Mouse (Mus musculus): Measurements from ENCODE around the gene Cd82. TPM values are rescaled to one million over a fixed set of nuclear protein-coding genes. Genes with fewer than 3 reads are reported as not detected.

Cd82 gene
- total and polyA plus RNA-seq, 3 experiments = 177 to 294 (median 215) TPM

DNA sequence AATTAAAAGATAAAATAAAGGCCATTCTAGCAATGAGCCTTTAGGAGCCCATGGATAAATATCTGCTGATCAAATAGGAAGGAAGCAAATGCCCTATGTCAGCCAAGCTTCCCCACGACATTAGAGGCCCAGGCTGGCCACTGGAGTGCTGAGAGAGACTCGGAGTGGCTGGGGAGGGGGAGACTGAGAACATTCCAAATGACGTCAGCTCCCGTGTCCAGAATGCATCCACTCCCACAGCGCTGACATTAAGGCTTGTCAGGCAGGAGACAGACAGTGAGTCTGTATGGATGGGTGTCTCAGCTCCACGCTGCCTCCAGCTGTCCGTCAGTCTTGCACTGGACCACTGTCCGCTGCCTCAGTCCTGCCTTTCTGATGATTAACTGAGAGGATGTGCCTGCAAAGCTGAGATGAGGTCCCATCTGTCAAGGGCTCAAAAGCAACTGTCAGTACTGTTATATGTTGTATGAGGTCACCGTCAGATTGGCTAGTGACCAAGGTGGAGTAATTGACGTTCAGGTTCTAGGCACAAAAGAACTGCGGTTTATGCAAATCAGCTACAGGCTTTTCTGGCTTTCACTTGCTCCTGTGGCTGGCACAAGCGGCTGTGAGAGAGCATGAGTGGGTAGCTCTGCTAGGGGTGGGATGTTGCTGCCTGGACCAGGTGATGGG is 51.9 kb downstream of the Cd82 start:
- Histone ChIP-seq H3K9ac (ENCODE audit: insufficient read depth, low read depth) (no peak overlapping the region), H3K4me2 (ENCODE audit: insufficient read depth, low read depth, poor library complexity, severe bottlenecking) (0 out of 2 replicates have a peak overlapping the region, but pooled peaks have one; percentile 24), H3K9me3 (replicated peaks; ENCODE audit: low read length) (no peaks in the 10 kb centered on the region), H3K4me3 (replicated peaks in 1 of 3; ENCODE audit: low read depth in 2 of 3, low read length in 2 of 3, poor library complexity in 1 of 3) (peak overlapping the region in 1 of 3 experiments; percentile 6), H3K4me1 (ENCODE audit: control insufficient read depth in 1 of 2, insufficient read depth in 2 of 2) (peaks cover 22 to 46% of the 10 kb centered on the region in 2 experiments), H3K79me2 (replicated peaks; ENCODE audit: control insufficient read depth, extremely low read depth, insufficient read depth, poor library complexity, severe bottlenecking) (no peaks in the 10 kb centered on the region), H3K27ac (ENCODE audit: insufficient read depth, low read depth) (no peak overlapping the region), H3K27me3 (replicated peaks) (peaks cover 44% of the 10 kb centered on the region), H3K36me3 (replicated peaks in 1 of 2; ENCODE audit: control insufficient read depth in 1 of 2, insufficient read depth in 1 of 2, low read length in 1 of 2) (no peaks in the 10 kb centered on the region)
- TF ChIP-seq MAZ (IDR thresholded peaks at IDR 0.05; ENCODE audit: low read depth, low read length) (no peak), UBTF (IDR thresholded peaks at IDR 0.05; ENCODE audit: low read depth, low read length) (no peak), GABPA (IDR thresholded peaks at IDR 0.05; ENCODE audit: insufficient replicate concordance, low read depth, low read length) (no peak), EP300 (IDR thresholded peaks at IDR 0.05; ENCODE audit: low read length) (peak; percentile 71), MAX (IDR thresholded peaks at IDR 0.05; ENCODE audit: low read length) (no peak), ZC3H11A (IDR thresholded peaks at IDR 0.05; ENCODE audit: low read depth, low read length) (no peak), TBP (conservative IDR thresholded peaks at IDR 0.05; ENCODE audit: low read depth, low read length) (no peak), HCFC1 (IDR thresholded peaks at IDR 0.05; ENCODE audit: low read depth, low read length) (no peak), NRF1 (IDR thresholded peaks at IDR 0.05; ENCODE audit: low read depth, low read length) (no peak), ELF1 (IDR thresholded peaks at IDR 0.05; ENCODE audit: low read depth, low read length) (no peak), MXI1 (IDR thresholded peaks at IDR 0.05; ENCODE audit: low read depth, low read length) (no peak), IRF4 (IDR thresholded peaks at IDR 0.05; ENCODE audit: low read depth, low read length) (0 out of 2 replicates have a peak, but pooled peaks have one; percentile 37), SMC3 (IDR thresholded peaks at IDR 0.05; ENCODE audit: low read depth, low read length) (no peak; the same call in 1 of the 2 replicates), PAX5 (IDR thresholded peaks at IDR 0.05; ENCODE audit: low read length) (no peak), POLR2AphosphoS2 (IDR thresholded peaks at IDR 0.05; ENCODE audit: low read depth, low read length) (no peak), USF2 (conservative IDR thresholded peaks at IDR 0.05; ENCODE audit: low read depth, low read length) (no peak), ZNF384 (IDR thresholded peaks at IDR 0.05; ENCODE audit: low read depth, low read length) (no peak), E2F4 (IDR thresholded peaks at IDR 0.05; ENCODE audit: insufficient replicate concordance, low read depth, low read length) (no peak), RAD21 (IDR thresholded peaks at IDR 0.05; ENCODE audit: low read depth, low read length) (no peak), MAFK (IDR thresholded peaks at IDR 0.05; ENCODE audit: insufficient replicate concordance, low read length) (peak; percentile 66; the same call in 1 of the 2 replicates), NELFE (IDR thresholded peaks at IDR 0.05; ENCODE audit: low read depth, low read length) (no peak), BHLHE40 (IDR thresholded peaks at IDR 0.05; ENCODE audit: low read depth, low read length) (peak; percentile 89), TCF12 (IDR thresholded peaks at IDR 0.05; ENCODE audit: low read depth, low read length) (no peak), JUND (conservative IDR thresholded peaks at IDR 0.05; ENCODE audit: low read depth, low read length) (peak; percentile 7; the same call in 1 of the 2 replicates), USF1 (IDR thresholded peaks at IDR 0.05; ENCODE audit: low read depth, low read length) (no peak), MEF2A (IDR thresholded peaks at IDR 0.05; ENCODE audit: borderline replicate concordance, low read depth, low read length) (peak; percentile 20; the same call in 1 of the 2 replicates), POLR2A (IDR thresholded peaks at IDR 0.05; ENCODE audit: low read depth, low read length) (no peak), RCOR1 (conservative IDR thresholded peaks at IDR 0.05; ENCODE audit: low read depth, low read length) (no peak), CHD2 (IDR thresholded peaks at IDR 0.05; ENCODE audit: low read length) (no peak), MYC (IDR thresholded peaks at IDR 0.05; ENCODE audit: low read depth, low read length) (no peak), CHD1 (IDR thresholded peaks at IDR 0.05; ENCODE audit: low read depth, low read length) (no peak), KAT2A (IDR thresholded peaks at IDR 0.05; ENCODE audit: insufficient replicate concordance, low read length) (no peak), JUN (IDR thresholded peaks at IDR 0.05; ENCODE audit: insufficient read depth, low read depth, low read length) (no peak), ZKSCAN1 (IDR thresholded peaks at IDR 0.05; ENCODE audit: borderline replicate concordance, low read depth, low read length) (no peak), SIN3A (IDR thresholded peaks at IDR 0.05; ENCODE audit: low read length) (no peak), ETS1 (conservative IDR thresholded peaks at IDR 0.05; ENCODE audit: low read depth, low read length) (peak; percentile 77), ZMIZ1 (IDR thresholded peaks at IDR 0.05; ENCODE audit: low read depth, low read length) (no peak), CTCF (conservative IDR thresholded peaks at IDR 0.05 in 1 of 2, IDR thresholded peaks at IDR 0.05 in 1 of 2; ENCODE audit: low read depth in 2 of 2, low read length in 2 of 2) (no peak)
- in situ Hi-C loops (cut with MboI; ENCODE audit: low pct_ligation_motif_present, low pct_unique_long_range_greater_than_20kb, low sequenced_read_pairs) = loop anchor here (10.0 kb wide), 1 partner anchor 244 kb away; no protein-coding TSS in a partner anchor
- dilution Hi-C loops (cut with MboI; ENCODE audit: extremely low pct_ligation_motif_present, extremely low pct_unique_long_range_greater_than_20kb, low sequenced_read_pairs) = no loop called here
- peak; percentile 83 for DNase-seq (ENCODE audit: extremely low read depth)
